Mouse (Mus musculus) erythroblast, embryonic 14.5 days (primary cell): ENCODE data around the gene Sorbs2.

Experiments
- GATA1 ChIP-seq: IDR thresholded peaks from 2 replicates; pipeline ENCODE4 v1.6.1; 2012; ENCODE audit warnings: low read length, inconsistent platforms, mixed read lengths
- TAL1 ChIP-seq: IDR thresholded peaks from 3 replicates; pipeline ENCODE4 v1.6.1; 2012; ENCODE audit warnings: low read length, inconsistent platforms, mixed read lengths

DNA sequence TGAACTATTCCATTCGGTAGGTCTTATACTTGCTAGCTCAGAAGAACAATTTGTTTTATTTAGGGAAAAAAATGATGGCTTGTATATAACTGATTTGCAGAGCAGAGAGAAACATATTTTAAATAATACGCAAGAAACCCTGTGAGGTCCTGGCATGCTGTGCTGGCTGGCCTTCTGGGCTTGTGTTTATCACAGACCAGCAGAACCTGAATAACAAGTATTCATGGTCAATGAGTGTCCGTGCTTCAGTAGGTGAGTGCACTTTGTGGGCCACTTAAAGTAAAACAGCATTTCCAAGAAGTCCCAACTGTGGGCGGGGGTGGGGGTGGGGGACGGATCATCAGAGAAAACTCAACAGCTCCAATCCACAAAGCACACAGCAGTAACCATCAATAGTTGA is 107.0 kb downstream of the Sorbs2 start:
- TF ChIP-seq GATA1 (no peak), TAL1 (no peak)
